In the genomic region with DNA sequence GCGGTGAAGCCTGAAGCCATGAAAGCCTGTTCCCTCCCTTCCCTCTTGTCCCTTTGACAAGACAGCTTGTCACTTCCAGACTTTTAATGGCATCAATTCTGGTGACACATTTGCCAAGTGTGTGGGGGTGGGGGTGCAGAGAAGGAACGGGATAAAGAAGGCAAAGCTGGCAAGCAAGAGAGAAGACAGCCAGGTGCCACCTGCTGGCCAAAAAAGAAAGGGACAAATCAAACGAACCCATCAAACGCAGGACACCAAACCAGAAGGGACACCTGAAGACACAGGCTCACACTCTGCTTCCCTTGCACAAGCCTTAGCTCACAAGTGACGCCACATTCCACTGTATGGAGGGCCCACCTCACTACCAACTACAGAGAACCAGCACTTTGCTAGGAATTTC, we compare ENCODE assay signal across 10 mouse cellular contexts.
DNase-seq lines count a peak whose midpoint lies in the region; ATAC-seq and TF ChIP-seq lines count a peak whose summit lies in the region.
"Had no signal": no experiment of that assay in that cellular context is flagged by ENCODE, and none has a peak within 500 bp of the region (broad histone marks: within the 10 kb centered on the region; RNA-seq: fewer than 3 reads in every experiment).

No protein-coding gene starts in this region.

- peak; percentile 67; the same call in 1 of the 2 replicates for ATAC-seq in forebrain, embryonic 14.5 days
- peak; percentile 28; the same call in 1 of the 2 replicates for ATAC-seq in megakaryocyte-erythroid progenitor cell, adult 5-6 weeks (replicated peaks; ENCODE audit: low FRiP score, low TSS enrichment, poor library complexity, severe bottlenecking)

- no peak overlapping the region for H3K4me3 ChIP-seq in kidney, adult 2 months (ENCODE audit: insufficient read depth, low read depth, low read length)
- no peak overlapping the region for H3K4me3 ChIP-seq in forebrain, embryonic 14.5 days (ENCODE audit: low read depth, low read length)
- H3K4me3 ChIP-seq: embryonic facial prominence, embryonic 15.5 days had no signal

- H3K9me3 ChIP-seq in forebrain, embryonic 14.5 days (replicated peaks; ENCODE audit: control insufficient read depth, low read length): no peaks in the 10 kb centered on the region
- H3K9me3 ChIP-seq: embryonic facial prominence, embryonic 15.5 days had no signal

- H3K36me3 ChIP-seq in kidney, adult 2 months (ENCODE audit: control insufficient read depth, insufficient read depth, low read length): peaks cover 6% of the 10 kb centered on the region; the same call in 1 of the 2 replicates
- H3K36me3 ChIP-seq in forebrain, embryonic 14.5 days (ENCODE audit: control insufficient read depth, insufficient read depth, low read length): no peaks in the 10 kb centered on the region
- H3K36me3 ChIP-seq: embryonic facial prominence, embryonic 15.5 days had no signal

- TF ChIP-seq POLR2A in kidney, adult 2 months (IDR thresholded peaks at IDR 0.05; ENCODE audit: low read depth, low read length): no peak

- peak; percentile 73 for DNase-seq in kidney, adult 2 months
- no peak for DNase-seq in kidney, adult 11 months
- peak; percentile 19 for DNase-seq in ES-CJ7 (ENCODE audit: low read depth, low spot score)
- DNase-seq in cerebellum, adult 11-12 months: peak; percentile 74
- DNase-seq in forebrain, embryonic 14.5 days (ENCODE audit: low spot score): peak; percentile 88
- DNase-seq in layer of hippocampus, adult 18-20 months (ENCODE audit: low spot score in 2 of 2): peak; percentile 76 to 85
- no peak for DNase-seq in adrenal gland, adult 18-20 months (ENCODE audit: low spot score in 2 of 2)

- peak; percentile 70 for TF ChIP-seq CTCF in kidney, adult 2 months (conservative IDR thresholded peaks at IDR 0.05; ENCODE audit: insufficient read depth, insufficient read length, low read depth, low read length)

- WGBS in kidney, adult 2 months: 28% methylated on average over 5 of the region's 5 CpGs
- 24% methylated on average over 5 of the region's 5 CpGs for WGBS in forebrain, embryonic 14.5 days

- no peak overlapping the region for H3K4me2 ChIP-seq in forebrain, embryonic 14.5 days (ENCODE audit: low read length)
- H3K4me2 ChIP-seq: embryonic facial prominence, embryonic 15.5 days had no signal

- no peaks in the 10 kb centered on the region for H3K27me3 ChIP-seq in kidney, adult 2 months (replicated peaks; ENCODE audit: control insufficient read depth, insufficient read depth, low read length)
- no peaks in the 10 kb centered on the region for H3K27me3 ChIP-seq in forebrain, embryonic 14.5 days (replicated peaks; ENCODE audit: control insufficient read depth, insufficient read depth, low read length)
- H3K27me3 ChIP-seq: embryonic facial prominence, embryonic 15.5 days had no signal

- no peak overlapping the region for H3K27ac ChIP-seq in kidney, adult 2 months (ENCODE audit: insufficient read depth, low read depth, low read length)
- H3K27ac ChIP-seq in forebrain, embryonic 14.5 days (ENCODE audit: low read depth, low read length): no peak overlapping the region
- H3K27ac ChIP-seq: embryonic facial prominence, embryonic 15.5 days; macrophage had no signal

- no peak overlapping the region for H3K9ac ChIP-seq in forebrain, embryonic 14.5 days (ENCODE audit: low read length)
- H3K9ac ChIP-seq: embryonic facial prominence, embryonic 15.5 days had no signal

- H3K4me1 ChIP-seq in kidney, adult 2 months (ENCODE audit: control insufficient read depth, insufficient read depth, low read length): peaks cover 3% of the 10 kb centered on the region; the same call in 1 of the 2 replicates
- peaks cover 22% of the 10 kb centered on the region for H3K4me1 ChIP-seq in forebrain, embryonic 14.5 days (ENCODE audit: control insufficient read depth, insufficient read depth, low read length)

Comparison
In these comparisons a context has a peak if more than half of its experiments do, and no peak if none do; other contexts are left out.
1. DNase-seq: peak in kidney, adult 2 months (single experiment), ES-CJ7 (single experiment), cerebellum, adult 11-12 months (single experiment), forebrain, embryonic 14.5 days (single experiment) and layer of hippocampus, adult 18-20 months (2 of 2); none in kidney, adult 11 months (single experiment) and adrenal gland, adult 18-20 months (0 of 2).